Mouse (Mus musculus) CD4-positive naive resting alpha-beta T cell, adult 57 days (primary cell): Measurements from ENCODE around the gene Ubash3b. TPM values are rescaled to one million over a fixed set of nuclear protein-coding genes. Genes with fewer than 3 reads are reported as not detected.

Experiments used
- total RNA-seq: library from RNA; stranded (reverse); gene quantifications from one replicate; pipeline ENCODE4 v1.2.4, GENCODE M21; 2023

The Ubash3b gene
- 21.2 TPM for total RNA-seq

GRCm38 (mm10) chr9:41161413-41161812, at the start of gene Ubash3b:
Gene Ubash3b (minus strand): TSS chr9:41161697.

GRCm38 (mm10) chr9:41004415-41004814, 157.1 kb downstream of the Ubash3b start, which contains the start of gene Crtam:
Gene Crtam (minus strand): TSS chr9:41004628.

GRCm38 (mm10) chr9:40963586-40964417, 197.7 kb downstream of the Ubash3b start, which contains the start of gene Jhy:
Gene Jhy (minus strand): TSS chr9:40964118.

Other genes with a start within 250 kb of the Ubash3b start
- not detected for gene Jhy, start 197.6 kb downstream of the Ubash3b start, total RNA-seq
- gene Crtam, start 157.1 kb downstream of the Ubash3b start, total RNA-seq = 4.8 TPM